Comparison of ENCODE assay signal across 9 mouse cellular contexts in genomic region chr9:104002913-104003330, GRCm38 (mm10). TPM values are rescaled to one million over a fixed set of nuclear protein-coding genes. Genes with fewer than 3 reads are reported as not detected.
DNase-seq lines count a peak whose midpoint lies in the region; ATAC-seq and TF ChIP-seq lines count a peak whose summit lies in the region.
"Had no signal": no experiment of that assay in that cellular context is flagged by ENCODE, and none has a peak within 500 bp of the region (broad histone marks: within the 10 kb centered on the region; RNA-seq: fewer than 3 reads in every experiment).

No protein-coding gene starts in this region.

- no peaks in the 10 kb centered on the region; the same call in 1 of the 2 replicates for H3K36me3 ChIP-seq in lung, embryonic 16.5 days (ENCODE audit: control insufficient read depth, insufficient read depth, low read length)

- peak; percentile 68 to 79 for DNase-seq in left cerebral cortex, adult 18-20 months (ENCODE audit: low spot score in 2 of 2)
- DNase-seq in left cerebral cortex, postnatal 36 days (ENCODE audit: low spot score in 2 of 2) = no peak
- peak; percentile 82 for DNase-seq in forelimb bud, embryonic 11.5 days (ENCODE audit: low read depth, low spot score)
- peak; percentile 72 to 87 for DNase-seq in kidney, postnatal 25 days
- peak; percentile 76 for DNase-seq in ovary, postnatal 36 days (ENCODE audit: low spot score)
- DNase-seq in urinary bladder, postnatal 25 days (ENCODE audit: low spot score) = peak; percentile 50

- under 1% methylated on average over 37 of the region's 37 CpGs for WGBS in lung, embryonic 16.5 days

- peak overlapping the region; percentile 65 for H3K4me3 ChIP-seq in bone marrow macrophage, adult 2 months (ENCODE audit: insufficient read depth, low read length)
- peak overlapping the region; percentile 88 for H3K4me3 ChIP-seq in lung, embryonic 16.5 days (ENCODE audit: low read length)

- H3K27ac ChIP-seq in bone marrow macrophage, adult 2 months (ENCODE audit: insufficient read depth, low read depth, low read length) = peak overlapping the region; percentile 9; the same call in 1 of the 2 replicates
- peak overlapping the region; percentile 88 for H3K27ac ChIP-seq in lung, embryonic 16.5 days (ENCODE audit: low read length)

- TF ChIP-seq POLR2A in bone marrow macrophage, adult 2 months (IDR thresholded peaks at IDR 0.05; ENCODE audit: borderline replicate concordance, low read depth, low read length) = no peak

- peak; percentile 43 for ATAC-seq in lung, embryonic 16.5 days (ENCODE audit: low read depth)

- H3K9me3 ChIP-seq in lung, embryonic 16.5 days (ENCODE audit: control insufficient read depth, low read length) = no peaks in the 10 kb centered on the region

- H3K9ac ChIP-seq in lung, embryonic 16.5 days (ENCODE audit: low read length) = peak overlapping the region; percentile 80

- H3K4me2 ChIP-seq in lung, embryonic 16.5 days (ENCODE audit: low read depth, low read length) = peak overlapping the region; percentile 76

- no peaks in the 10 kb centered on the region for H3K27me3 ChIP-seq in lung, embryonic 16.5 days (ENCODE audit: control insufficient read depth, insufficient read depth, low read depth, low read length)

- TF ChIP-seq CTCF in bone marrow macrophage, adult 2 months (IDR thresholded peaks at IDR 0.05; ENCODE audit: low read depth, low read length) = peak; percentile 47

- peaks cover 3% of the 10 kb centered on the region; the same call in 1 of the 2 replicates for H3K4me1 ChIP-seq in bone marrow macrophage, adult 2 months (ENCODE audit: control insufficient read depth, insufficient read depth, low read length)
- peaks cover 17% of the 10 kb centered on the region for H3K4me1 ChIP-seq in lung, embryonic 16.5 days (replicated peaks; ENCODE audit: control insufficient read depth, insufficient read depth, low read length)

- intact Hi-C loops in left cerebral cortex, postnatal 36 days (cut with DNase I) = loop anchor here (10.0 kb wide), 1 partner anchor 638 kb away; the partner anchor contains the start of gene Cdv3

RNA-seq across cellular contexts. Expression of gene Nphp3, which starts 0.6 kb away (rescaled TPM):
- 1 to 10 TPM; 5.6 to 9.1 TPM for total RNA-seq in left cerebral cortex, adult 18-20 months (2021)
- 1 to 10 TPM; 5.4 to 7.6 TPM for total RNA-seq in left cerebral cortex, postnatal 36 days (2021)
- 2.6 and 2.9 TPM in 2 replicates for polyA plus RNA-seq in bone marrow macrophage, adult 2 months (2012; ENCODE audit: insufficient read depth, insufficient read length, missing spikeins)
- polyA plus RNA-seq in lung, embryonic 16.5 days (2015; fragmentation: Nextera tagmentation; extraction: Ambion mirVana) = 4.2 and 4.6 TPM in 2 replicates

RNA-seq across cellular contexts. Expression of gene Gm28305, which starts 37.5 kb away (rescaled TPM):
- total RNA-seq in left cerebral cortex, adult 18-20 months (2021) = not detected
- not detected for total RNA-seq in left cerebral cortex, postnatal 36 days (2021)
- not detected in 2 replicates for polyA plus RNA-seq in bone marrow macrophage, adult 2 months (2012; ENCODE audit: insufficient read depth, insufficient read length, missing spikeins)
- polyA plus RNA-seq in lung, embryonic 16.5 days (2015; fragmentation: Nextera tagmentation; extraction: Ambion mirVana) = not detected in 2 replicates
- total RNA-seq: heart, postnatal 14 days had no signal

Comparison
In these comparisons a context has a peak if more than half of its experiments do, and no peak if none do; other contexts are left out.
1. DNase-seq: peak in left cerebral cortex, adult 18-20 months (2 of 2), forelimb bud, embryonic 11.5 days (single experiment), kidney, postnatal 25 days (2 of 2), ovary, postnatal 36 days (single experiment) and urinary bladder, postnatal 25 days (single experiment); none in left cerebral cortex, postnatal 36 days (0 of 2).